Mouse (Mus musculus) bone marrow, adult 2 months (tissue): Measurements from ENCODE around the gene Hhat.

ENCODE experiments used
- CTCF ChIP-seq: fragments of 200-500 bp; IDR thresholded peaks from 2 replicates; pipeline ENCODE4 v1.5.1; 2011; ENCODE audit warnings: low read length, control low read depth; ENCODE audit not compliant: control insufficient read depth, insufficient read depth
- POLR2A ChIP-seq: fragments of 200-500 bp; IDR thresholded peaks from 2 replicates; pipeline ENCODE4 v1.6.1; 2011; ENCODE audit warnings: low read depth, mild to moderate bottlenecking, control low read depth, low read length, borderline replicate concordance; ENCODE audit not compliant: control insufficient read depth

GRCm38 (mm10) chr1:192485030-192485429, 286.0 kb downstream of the Hhat start:
- TF ChIP-seq CTCF: no peak
- no peak for TF ChIP-seq POLR2A
